Mouse (Mus musculus) adrenal gland, postnatal 25 days (tissue): ENCODE data around the gene Gli1. TPM values are rescaled to one million over a fixed set of nuclear protein-coding genes. Genes with fewer than 3 reads are reported as not detected.
A peak's percentile ranks its signal among the peaks of the same experiment; 100 is the strongest.

Experiments used
- DNase-seq: peaks from one replicate; pipeline ENCODE4 v3.0.0; 2021; ENCODE audit warnings: mixed read lengths
- long read RNA-seq: library from polyadenylated mRNA; stranded (forward); transcript quantifications from one replicate; pipeline ENCODE4 v2.0.0, GENCODE M21; 2021
- total RNA-seq: library from RNA; stranded (reverse); gene quantifications from 2 replicates; pipeline ENCODE4 v1.2.3, GENCODE M21; 2021

The Gli1 gene
- total RNA-seq, result 2.6 and 4.8 TPM in 2 replicates
- long read RNA-seq, result 0 reads

DNA sequence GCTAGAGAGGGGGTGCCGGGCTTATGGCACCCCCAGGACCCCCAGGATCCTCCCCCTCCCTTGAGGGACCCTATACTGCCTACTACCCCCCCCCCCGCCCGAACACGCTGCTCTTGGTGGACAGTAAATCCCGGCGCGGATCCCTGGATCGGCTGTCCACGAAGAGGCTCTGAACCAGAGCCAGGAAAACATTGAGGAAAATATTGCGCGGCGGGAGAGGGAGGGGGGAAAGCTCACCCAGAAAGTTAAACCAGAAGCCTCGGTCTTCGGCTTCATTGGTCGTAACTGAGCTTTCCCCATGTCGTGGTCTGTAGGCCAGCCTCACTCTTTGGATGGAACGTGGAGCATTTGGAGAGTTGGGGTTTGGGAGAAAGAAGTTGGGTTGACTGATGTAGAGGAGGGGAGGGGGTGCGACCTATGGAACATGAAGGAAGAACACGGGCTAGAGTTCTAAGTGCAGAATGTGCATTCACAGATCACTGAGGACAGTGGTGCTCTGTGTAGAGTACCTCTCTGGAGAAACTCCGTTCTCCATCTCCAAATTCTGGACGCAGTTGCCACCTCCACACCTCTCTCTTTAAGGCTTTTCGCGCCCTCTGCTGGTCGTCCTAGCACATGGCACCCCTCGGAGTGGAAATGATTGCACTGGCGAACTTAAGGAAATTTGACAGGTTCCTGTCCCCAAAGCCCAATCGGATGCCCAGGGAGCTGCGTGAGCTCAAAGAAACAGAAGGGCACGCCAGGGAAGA is at the start of gene Gli1:
Gene Gli1 (minus strand): TSS at position 84 of the 749 bp plus-strand sequence.
- DNase-seq, result peak; percentile 82

DNA sequence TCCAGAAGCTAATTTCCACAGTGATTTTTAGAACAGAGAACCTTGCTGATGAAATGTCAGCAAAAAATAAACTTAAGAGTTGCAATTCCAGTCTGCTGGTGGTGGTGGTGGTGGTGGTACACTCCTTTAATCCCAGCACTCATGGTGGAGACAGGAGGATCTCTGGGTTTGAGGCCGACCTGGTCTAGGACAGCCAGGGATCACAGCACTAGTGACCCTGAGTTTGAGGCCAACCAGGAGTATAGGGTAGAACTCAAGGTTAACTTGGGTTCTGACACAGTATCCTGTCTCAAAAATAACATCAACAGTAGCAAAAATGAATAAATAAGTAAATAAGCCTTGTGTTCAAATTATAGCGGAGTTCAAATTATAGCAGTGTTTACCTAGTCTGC is 40.0 kb upstream of the Gli1 start:
- no peak for DNase-seq

DNA sequence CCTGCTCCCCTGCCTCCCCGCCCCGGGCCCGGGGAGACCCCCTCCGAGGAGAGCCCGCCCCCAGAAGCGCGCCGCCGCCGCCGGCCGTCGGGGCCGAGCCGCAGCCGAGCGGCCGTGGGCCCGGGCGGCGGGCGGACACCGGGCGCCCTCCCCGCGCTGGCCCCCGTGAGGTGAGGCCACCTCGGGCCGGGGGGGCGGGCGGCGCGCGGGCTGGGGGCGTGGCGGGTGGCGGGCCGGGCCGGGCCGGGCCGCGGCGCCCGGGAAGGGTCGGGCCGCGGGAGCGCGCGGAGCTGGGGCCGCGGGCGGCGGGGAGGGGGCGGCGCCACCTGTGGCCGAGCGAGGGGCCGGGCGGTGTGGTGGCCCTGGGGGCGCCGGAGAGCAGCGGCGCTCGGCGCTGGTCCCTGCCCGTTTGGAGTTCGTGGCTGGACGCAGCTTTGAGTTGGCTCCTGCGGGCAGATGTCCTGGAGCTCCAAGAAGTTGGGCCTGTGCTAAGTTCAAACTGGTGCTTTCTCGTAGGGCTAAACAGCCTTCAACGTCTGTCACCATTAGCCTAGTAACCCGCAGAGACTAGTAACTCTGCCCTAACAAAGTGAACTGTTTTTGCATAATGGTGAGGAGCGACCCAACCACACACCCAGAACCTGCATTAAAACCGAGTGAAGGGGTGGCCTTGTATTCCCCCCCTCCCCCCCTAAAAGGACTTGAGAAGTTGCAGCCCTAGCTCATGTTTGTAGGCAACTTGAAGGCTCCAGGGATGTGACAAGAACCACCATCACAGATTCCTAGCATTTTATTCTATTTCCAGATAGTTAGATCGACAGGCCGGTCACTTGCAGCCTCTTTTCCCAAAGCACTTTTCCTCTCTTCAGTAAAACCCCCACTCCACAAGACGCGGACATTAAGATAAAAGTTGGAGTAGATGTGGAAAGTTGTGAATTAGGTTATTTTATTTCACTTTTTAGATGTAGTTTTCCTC is 39.3 kb upstream of the Gli1 start:
- peak; percentile 74 for DNase-seq

DNA sequence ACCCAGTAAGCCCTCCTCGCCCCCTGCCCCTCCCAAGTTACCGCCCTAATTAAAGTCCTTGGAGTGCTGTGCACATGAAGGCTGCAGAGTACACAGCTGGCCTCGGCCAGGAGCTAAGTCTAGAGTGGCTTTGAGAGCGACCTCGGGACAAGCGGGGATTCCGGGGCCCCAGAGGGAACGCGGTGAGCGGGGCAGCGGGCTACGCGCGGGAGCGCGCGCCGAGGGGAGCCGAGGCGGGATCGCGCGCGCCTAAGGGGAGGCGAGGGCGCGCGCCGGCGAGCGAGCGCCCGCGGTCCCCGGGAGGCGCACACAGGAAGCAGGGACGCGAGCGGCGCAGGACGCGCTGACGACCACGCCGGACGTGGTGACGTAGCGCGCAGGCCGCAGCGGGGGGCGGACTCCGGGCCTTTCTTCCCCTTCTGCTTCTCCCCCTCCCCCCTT is 38.5 kb upstream of the Gli1 start, which contains the start of gene R3hdm2:
Gene R3hdm2 (plus strand): TSS at position 77 of the 441 bp plus-strand sequence.
- DNase-seq, result peak; percentile 92

DNA sequence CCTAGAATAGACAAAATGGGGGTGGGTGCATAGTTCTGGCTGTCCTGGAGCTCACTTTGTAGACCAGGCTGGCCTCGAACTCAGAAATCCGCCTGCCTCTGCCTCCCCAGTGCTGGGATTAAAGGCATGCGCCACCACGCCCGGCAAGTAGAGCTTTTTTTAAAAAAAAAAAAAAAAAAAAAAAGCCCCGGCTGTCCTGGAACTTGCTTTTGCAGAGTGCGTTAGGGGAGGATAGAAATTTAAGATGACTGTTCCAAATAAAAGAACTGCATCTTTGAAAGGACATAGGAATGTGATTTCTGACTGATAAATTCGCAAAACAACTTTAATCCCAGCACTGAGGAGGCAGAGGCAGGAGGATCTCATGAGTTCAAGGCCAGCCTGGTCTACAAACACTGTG is 37.9 kb upstream of the Gli1 start:
- DNase-seq, result no peak

DNA sequence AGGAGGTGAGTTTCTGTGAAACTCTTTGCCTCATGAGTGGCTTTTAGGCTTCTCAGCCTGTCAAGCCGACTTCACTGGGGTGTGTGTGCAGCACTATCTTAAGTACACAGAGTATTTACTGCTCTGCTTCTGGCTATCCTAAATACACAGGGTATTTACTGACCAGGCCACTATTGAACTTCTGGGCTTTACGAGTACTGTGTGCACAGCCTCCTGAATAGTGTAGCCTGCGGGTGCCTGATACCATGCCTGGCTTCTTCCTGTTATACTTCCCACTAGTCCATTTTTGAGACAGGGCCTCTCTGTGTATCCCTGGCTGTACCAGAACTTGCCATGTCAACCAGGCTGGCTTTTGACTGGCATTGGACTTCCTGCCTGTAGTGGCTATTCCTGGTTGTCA is 35.9 kb upstream of the Gli1 start:
- DNase-seq, result no peak

DNA sequence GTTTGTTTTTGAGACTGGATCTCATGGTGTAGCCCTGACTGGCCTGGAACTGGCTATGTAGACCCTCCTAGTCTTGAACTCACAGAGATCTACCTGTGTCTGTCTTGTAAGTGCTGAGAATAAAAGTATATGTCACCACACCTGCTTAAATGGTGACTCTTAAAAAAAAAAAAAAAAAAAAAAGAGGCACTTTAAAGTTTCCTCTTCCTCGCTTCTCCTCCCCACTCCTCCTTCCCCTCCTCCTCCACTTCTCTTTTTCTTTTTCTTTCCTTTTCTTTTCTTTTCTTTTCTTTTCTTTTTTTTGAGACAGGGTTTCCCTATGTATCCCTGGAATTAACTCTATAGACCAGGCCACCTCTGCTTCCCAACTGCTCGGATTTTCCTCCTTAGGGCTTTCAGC is 29.2 kb upstream of the Gli1 start:
- no peak for DNase-seq

DNA sequence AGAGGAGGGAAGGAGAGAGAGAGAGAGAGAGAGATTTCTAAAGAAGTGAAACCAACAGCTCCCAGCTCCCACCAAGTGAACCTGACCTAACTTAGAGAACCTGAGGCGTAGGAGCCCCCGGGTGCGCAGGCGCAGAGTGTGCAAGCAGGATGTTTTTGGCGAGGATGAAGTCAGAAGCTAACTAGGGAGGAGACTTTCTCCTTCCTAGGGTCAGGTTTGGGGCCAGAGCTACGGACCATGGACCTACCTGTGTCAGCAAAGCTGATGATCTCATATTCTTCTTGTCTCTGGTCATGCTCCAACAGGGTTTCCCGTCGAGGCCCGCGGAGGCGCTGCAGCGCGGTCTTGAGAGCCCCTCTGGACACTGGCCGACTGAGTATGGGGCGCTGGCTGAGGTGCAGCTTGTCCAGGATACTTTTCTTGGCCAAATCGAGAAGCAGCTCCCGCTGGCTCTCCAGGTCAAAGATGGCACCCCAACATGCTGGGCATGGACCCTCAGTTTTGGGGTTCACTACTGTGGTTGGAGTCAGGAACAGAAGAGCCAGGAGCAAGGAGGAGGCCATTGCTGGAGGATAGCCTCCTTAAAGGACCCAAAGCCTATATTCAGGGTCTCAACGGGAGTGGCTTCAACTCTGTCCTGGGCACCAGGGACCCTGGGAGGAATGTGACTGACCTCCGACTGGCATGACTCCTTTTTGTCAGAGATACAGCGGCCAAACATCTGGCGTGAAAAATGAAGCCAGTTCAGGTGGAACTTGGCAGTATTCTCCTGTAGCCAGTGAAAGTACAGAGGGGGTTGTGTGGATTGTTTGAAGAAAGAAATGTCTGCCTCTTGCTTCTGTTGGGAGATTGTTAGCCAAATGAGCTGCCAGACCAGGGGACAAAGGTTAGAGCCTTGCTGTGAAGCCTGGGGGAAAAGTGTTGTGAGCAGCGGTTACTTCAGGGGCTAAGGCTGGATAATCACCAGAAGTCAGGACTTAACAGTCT is 28.4 kb upstream of the Gli1 start, which contains the start of gene Inhbc:
Gene Inhbc (minus strand): TSS at position 598 of the 987 bp plus-strand sequence.
- no peak for DNase-seq

DNA sequence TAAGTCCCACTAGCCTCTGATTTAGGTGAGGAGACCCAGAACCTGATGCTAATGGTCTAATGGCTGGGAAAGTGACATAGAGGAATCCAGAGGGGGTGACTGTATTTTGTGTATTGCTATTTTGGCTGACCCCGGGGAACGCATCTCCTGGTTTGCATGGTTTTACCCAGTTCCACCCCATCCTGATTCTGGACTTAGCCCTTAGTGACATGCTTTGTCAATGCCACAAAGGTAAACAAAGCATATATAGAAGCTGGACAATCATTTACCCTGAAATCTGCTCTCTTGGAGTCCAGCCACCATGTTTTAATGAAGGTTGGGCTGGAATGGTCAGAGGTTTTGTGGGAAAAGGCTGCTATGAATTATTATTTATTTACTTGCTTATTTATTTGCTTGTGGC is 26.5 kb upstream of the Gli1 start:
- no peak for DNase-seq

DNA sequence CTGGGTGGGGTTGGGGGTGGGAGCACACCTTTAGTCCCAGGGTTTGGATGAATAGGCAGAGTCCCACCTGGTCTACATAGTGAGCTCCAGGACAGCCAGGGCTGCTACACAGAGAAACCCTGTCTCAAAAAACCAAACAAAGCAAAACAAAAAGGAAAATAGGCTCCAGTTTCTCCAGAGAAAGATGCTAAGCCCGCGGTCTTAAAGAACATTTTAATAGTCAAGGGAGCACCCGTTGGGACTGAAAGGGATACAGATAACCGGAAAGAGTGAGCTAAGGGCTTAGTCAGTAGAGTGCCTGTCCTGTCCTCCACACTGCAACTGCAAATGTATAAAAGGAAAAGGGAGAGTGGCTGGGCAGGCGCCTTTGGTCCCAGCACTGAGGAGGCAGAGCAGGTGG is 25.3 kb upstream of the Gli1 start:
- DNase-seq, result no peak

DNA sequence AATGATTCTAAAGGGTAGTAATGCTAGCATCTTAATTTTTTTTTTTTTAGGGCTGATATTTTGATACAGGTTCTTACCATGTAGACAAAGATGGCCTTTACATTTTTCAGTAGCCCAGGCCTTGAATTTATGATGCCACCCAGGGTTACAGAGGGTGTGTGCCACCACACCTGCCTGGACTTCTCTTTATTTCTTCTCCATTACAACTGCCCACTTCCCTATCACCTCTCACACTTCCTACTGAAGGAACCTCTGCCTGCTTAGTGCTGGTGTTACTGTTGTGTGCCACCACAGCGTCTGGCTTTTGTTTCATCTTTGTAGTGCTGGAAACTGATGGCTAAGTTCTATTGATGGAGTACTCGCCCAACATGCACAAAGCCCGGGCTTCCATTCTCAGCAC is 18.9 kb upstream of the Gli1 start:
- no peak for DNase-seq

DNA sequence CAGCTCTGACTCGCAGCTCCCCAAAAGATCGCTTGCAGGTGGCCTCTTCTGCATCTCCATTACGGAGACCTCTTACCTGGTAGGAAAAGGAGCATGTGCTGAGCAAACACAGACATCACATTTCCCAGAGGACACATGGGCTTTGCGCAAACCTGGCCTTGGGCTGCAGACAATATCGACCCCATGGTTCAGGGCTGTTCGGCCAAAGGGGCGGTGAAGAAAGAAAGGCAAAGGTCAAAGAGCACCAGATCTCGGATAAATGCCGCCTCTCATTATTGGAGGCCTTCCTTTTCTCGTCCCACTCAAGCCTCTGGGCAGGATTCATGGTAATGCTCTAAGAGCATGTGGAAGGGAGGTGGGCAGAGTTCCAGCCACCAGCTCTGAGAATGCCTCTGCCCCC is 13.6 kb upstream of the Gli1 start:
- no peak for DNase-seq

DNA sequence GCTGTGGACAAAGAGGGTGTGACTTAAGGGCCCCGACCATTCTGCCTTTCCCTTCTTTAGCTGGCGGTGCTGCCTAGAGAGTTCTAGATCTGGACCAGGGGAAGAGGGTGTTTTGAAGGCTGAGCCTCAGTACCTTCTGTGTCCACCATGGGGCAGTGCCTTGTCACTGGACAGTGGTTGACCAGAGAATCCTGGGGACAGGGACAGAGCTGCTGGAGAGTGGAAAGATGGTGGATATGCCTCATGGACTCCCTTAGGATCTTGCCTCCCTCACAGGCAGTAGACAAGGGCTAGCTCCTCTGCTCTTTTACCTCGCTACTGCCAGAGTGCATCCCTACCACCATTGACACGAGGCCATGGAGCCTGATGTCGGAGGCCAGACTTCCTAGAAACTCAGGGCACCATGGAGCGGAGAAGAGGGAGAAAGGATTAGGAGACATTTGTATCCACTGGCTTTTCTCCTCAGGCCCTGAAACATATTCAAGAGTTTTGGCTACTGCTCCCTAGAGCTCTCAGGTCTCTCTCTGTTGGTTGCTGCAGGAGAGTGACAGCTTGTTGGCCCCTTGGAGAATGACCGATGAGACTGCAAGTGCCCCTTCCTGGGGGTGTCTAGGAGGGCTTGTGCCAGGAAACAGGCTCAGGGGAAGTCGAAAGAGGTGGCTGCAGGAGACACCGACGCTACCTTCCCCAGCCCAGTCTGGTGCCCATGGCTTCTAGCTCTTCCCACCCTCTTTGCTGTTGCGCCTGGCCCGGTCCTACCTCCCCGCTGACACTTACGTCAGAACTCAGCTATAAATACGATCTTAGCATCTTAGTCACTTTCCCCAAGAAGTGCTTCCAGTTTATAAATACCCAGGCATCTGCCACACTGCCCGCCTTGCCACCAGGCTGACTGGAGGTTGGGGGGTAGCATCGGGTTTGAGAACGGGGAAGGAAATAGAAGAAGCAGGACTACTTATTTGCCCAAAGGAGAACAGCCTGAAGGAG is 12.4 kb upstream of the Gli1 start, which contains the start of gene Inhbe:
Gene Inhbe (minus strand): TSS at position 503 of the 987 bp plus-strand sequence.
- no peak for DNase-seq

DNA sequence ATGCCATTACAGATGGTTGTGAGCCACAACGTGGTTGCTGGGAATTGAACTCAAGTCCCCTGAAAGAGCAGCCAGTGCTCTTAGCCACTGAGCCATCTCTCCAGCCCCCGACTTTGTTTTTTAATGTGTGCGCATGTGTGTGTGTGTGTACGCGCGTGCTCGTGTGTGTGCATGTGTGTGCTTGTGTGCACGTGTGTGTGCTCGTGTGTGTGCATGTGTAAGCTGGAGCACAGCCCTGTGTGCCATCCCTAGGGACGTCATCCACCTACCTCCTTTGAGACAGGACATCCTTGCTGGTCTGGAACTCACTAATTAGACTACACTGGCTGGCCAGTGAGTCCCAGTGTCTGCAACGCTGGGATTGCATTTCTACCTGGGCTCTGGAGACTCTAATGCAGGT is 11.0 kb upstream of the Gli1 start:
- DNase-seq, result no peak

DNA sequence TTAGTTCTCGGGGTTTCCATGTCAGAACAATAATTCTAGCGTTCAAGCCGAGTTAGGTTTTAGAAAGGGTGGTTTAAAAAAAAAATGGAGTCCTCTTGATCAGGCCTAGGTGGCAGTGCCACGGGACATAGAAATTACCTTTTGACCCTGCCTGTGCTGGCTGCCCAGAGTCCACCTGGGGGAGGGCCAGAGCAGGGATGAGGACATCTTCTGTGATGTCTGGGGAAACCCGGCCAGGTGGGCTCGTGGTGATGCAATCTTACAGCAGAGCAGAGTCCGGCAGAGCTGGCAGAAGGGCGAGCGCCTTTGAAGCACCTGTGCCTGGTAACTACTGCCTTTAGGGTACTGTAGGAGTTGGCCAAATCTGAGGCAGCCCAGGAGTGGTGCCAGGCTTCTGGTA is 10.4 kb upstream of the Gli1 start:
- no peak for DNase-seq

DNA sequence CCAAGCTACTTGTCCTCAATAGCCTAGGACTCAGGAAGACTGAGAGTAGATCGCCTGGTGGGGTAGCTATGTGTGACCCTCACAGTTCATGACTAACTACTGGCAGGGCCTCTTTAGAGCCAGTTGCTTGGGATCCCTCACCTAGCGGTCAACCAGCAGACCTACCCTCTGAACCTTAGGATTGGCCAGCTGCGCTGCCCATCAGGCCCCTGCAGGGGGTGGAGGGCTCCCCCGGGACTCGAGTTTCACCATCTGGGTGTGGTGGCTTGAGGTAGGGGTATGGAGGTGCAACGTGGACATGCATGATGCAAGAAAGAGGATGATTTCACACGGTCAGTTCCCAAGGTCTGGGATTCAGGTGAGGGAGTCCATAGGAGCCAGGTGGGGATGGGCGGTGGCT is 9.9 kb upstream of the Gli1 start:
- DNase-seq, result no peak

DNA sequence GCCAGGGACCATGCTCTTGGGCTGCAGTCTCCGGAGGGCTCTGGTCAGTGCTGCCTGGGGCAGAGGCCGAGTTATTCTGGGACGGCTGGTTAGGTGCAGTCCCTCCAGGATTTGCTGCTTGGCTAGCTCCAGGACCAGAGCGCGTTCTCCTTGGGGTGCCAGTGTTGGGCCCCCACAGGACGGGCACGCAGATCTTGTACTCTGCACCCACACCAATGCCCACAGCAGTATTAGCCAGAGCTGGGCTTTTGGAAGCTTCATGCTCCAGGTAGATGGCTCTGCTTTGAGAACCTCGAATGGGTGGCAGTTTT is 9.5 kb upstream of the Gli1 start:
- no peak for DNase-seq

DNA sequence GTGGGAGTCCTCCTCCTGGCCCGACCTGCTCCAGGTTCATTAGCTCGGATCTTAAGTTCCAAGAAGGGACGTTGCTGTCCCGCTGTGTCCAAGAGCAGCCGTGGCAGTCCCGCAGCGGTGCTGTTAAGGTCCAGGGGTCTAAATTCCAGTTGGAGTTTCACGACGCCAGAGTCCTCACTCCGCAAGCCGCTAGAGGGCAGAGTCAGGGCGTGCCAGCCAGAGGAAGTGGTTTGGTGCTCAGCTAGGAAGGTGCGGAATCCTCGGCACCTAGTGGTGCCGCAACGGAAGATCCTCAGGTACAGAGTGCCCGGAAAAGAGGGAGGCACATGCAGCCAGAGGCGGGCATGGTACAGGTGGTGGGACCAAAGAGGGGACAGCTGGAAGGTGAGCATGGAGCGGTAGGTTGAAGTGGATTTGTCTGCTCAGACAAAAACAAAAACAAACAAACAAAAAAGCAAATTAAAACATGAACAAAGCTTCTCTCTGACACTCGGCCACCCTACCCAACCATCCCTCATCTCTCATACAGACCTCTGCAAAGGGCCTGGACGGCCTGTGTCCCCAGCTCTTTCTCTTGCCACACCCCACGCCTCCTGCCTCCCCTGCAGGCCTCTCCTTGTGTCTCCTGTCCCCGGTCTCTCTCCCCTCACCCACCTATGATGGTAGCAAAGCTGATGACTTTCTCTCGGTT is 9.0 kb upstream of the Gli1 start:
- peak; percentile 71 for DNase-seq

DNA sequence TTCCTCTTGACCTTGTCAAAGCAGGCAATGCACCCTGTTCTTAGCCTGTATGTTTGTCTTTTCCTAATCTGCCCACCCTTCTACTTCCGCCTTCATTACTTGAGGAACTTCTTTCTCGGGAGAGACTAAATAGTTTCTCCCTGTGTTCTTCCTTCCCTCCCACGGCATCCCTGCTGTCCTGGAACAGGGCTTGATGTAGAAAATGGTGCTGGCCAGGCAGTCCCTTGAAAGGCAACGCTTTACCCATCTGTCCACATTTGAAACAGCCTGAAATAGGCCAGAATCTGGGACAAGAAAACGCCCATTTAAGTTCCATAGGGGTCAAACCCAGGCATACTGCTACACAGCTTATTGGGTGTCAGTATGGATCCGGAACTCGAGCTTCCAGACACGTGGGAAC is 8.0 kb upstream of the Gli1 start:
- DNase-seq, result no peak

DNA sequence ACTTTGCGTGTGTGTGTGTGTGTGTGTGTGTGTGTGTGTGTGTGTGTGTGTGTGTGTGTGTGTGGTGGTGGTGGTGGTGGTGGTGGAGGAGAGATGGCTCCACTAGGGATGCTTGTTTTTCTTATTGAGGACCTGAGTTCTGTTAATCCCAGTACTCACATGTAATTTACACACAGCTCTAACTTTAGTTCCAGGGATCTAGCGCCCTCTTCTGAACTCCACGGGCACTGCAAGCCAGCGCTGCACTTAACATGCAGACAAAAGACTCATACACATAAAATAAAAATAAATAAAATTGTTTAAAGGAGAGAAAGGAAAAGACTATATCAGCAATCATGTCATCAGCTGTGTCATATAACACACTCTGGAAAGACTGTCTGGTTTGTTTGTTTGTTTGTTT is 7.2 kb upstream of the Gli1 start:
- DNase-seq, result no peak
